In the genomic region with DNA sequence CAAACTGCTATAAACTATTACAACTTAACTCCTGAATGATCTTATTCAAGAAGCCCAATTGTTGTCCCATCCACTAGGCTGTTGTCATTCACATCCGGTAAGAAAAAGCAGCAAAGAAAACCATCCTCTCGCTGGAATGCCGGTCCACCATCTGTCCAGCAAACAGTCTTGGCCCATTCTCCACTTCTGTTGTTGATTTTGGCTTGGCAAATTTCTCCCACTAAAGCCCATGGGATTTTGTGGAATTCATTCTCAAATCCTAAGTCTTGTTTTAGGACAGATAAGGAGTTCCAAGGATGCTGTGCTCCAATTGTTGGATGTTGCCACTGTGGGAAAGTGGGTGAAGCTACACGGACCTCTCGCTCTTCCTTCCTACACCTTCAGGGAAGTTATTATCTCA, we compare ENCODE assay signal across 9 mouse cellular contexts. TPM values are rescaled to one million over a fixed set of nuclear protein-coding genes. Genes with fewer than 3 reads are reported as not detected.
DNase-seq lines count a peak whose midpoint lies in the region; ATAC-seq and TF ChIP-seq lines count a peak whose summit lies in the region.
"Had no signal": no experiment of that assay in that cellular context is flagged by ENCODE, and none has a peak within 500 bp of the region (broad histone marks: within the 10 kb centered on the region; RNA-seq: fewer than 3 reads in every experiment).

No protein-coding gene starts in this region.

- no peak for ATAC-seq in heart, embryonic 16.5 days (replicated peaks; ENCODE audit: extremely low read depth, insufficient read depth, low FRiP score)
- no peak for ATAC-seq in granulocyte monocyte progenitor cell, adult 5-6 weeks (replicated peaks; ENCODE audit: poor library complexity, severe bottlenecking)
- ATAC-seq: forebrain, embryonic 15.5 days had no signal

- peak overlapping the region; percentile 21; the same call in 1 of the 2 replicates for H3K27ac ChIP-seq in cortical plate, adult 2 months (ENCODE audit: insufficient read depth, low read length)
- peak overlapping the region; percentile 86 for H3K27ac ChIP-seq in heart, embryonic 16.5 days (ENCODE audit: low read length)
- H3K27ac ChIP-seq in forebrain, embryonic 10.5 days = no peak overlapping the region
- H3K27ac ChIP-seq: forebrain, embryonic 15.5 days had no signal

- H3K4me2 ChIP-seq in heart, embryonic 16.5 days (ENCODE audit: low read depth, low read length) = no peak overlapping the region
- H3K4me2 ChIP-seq: forebrain, embryonic 15.5 days had no signal

- no peak overlapping the region for H3K9ac ChIP-seq in heart, embryonic 16.5 days (ENCODE audit: low read length)
- H3K9ac ChIP-seq: forebrain, embryonic 15.5 days had no signal

- TF ChIP-seq CTCF in cortical plate, adult 2 months (IDR thresholded peaks at IDR 0.05; ENCODE audit: extremely low read depth, insufficient read depth, low read length) = no peak

- DNase-seq in kidney, adult 11 months = peak; percentile 19
- DNase-seq in kidney, adult 18-20 months = no peak
- DNase-seq in kidney, postnatal 10 days = peak; percentile 64
- no peak for DNase-seq in forebrain, embryonic 10.5 days (ENCODE audit: extremely low spot score, low spot score)

- no peaks in the 10 kb centered on the region for H3K36me3 ChIP-seq in heart, embryonic 16.5 days (ENCODE audit: control insufficient read depth, insufficient read depth)
- H3K36me3 ChIP-seq in forebrain, embryonic 10.5 days (replicated peaks) = no peaks in the 10 kb centered on the region
- H3K36me3 ChIP-seq: forebrain, embryonic 15.5 days had no signal

- H3K4me3 ChIP-seq in cortical plate, adult 2 months (ENCODE audit: insufficient read depth, low read length) = no peak overlapping the region
- no peak overlapping the region for H3K4me3 ChIP-seq in heart, embryonic 16.5 days (ENCODE audit: low read length)
- no peak overlapping the region for H3K4me3 ChIP-seq in forebrain, embryonic 10.5 days
- H3K4me3 ChIP-seq: forebrain, embryonic 15.5 days; megakaryocyte, embryonic 14.5 days had no signal

- H3K4me1 ChIP-seq in cortical plate, adult 2 months (ENCODE audit: control insufficient read depth, insufficient read depth, low read length) = peaks cover 14% of the 10 kb centered on the region
- H3K4me1 ChIP-seq in heart, embryonic 16.5 days (ENCODE audit: control insufficient read depth, insufficient read depth, low read length) = peaks cover 31% of the 10 kb centered on the region
- no peaks in the 10 kb centered on the region for H3K4me1 ChIP-seq in forebrain, embryonic 10.5 days

- TF ChIP-seq POLR2A in cortical plate, adult 2 months (IDR thresholded peaks at IDR 0.05; ENCODE audit: extremely low read depth, insufficient read depth, low read length) = no peak

- no peaks in the 10 kb centered on the region for H3K9me3 ChIP-seq in heart, embryonic 16.5 days (replicated peaks; ENCODE audit: control insufficient read depth, low read length)
- H3K9me3 ChIP-seq in forebrain, embryonic 10.5 days = no peaks in the 10 kb centered on the region
- H3K9me3 ChIP-seq: forebrain, embryonic 15.5 days; megakaryocyte, embryonic 14.5 days had no signal

- H3K27me3 ChIP-seq in heart, embryonic 16.5 days (ENCODE audit: control insufficient read depth, insufficient read depth, low read length) = no peaks in the 10 kb centered on the region
- no peaks in the 10 kb centered on the region for H3K27me3 ChIP-seq in forebrain, embryonic 10.5 days (ENCODE audit: poor library complexity, severe bottlenecking)
- H3K27me3 ChIP-seq: forebrain, embryonic 15.5 days; megakaryocyte, embryonic 14.5 days had no signal

- WGBS in heart, embryonic 16.5 days = 67% methylated on average over 5 of the region's 5 CpGs
- WGBS in forebrain, embryonic 10.5 days = 97% methylated on average over 5 of the region's 5 CpGs

RNA-seq across cellular contexts. Expression of gene Herpud2, which starts 25.6 kb away (rescaled TPM):
- 37.8 and 42.3 TPM in 2 replicates for polyA plus RNA-seq in cortical plate, adult 2 months (2012; rRNA removed)
- polyA plus RNA-seq in heart, embryonic 16.5 days (2015; fragmentation: Nextera tagmentation; extraction: Ambion mirVana) = 30.7 and 31.7 TPM in 2 replicates
- polyA plus RNA-seq in forebrain, embryonic 10.5 days (2016; fragmentation: Nextera tagmentation; extraction: Ambion mirVana) = 22.1 and 24.2 TPM in 2 replicates
- 24.0 and 28.3 TPM in 2 replicates for total RNA-seq in granulocyte monocyte progenitor cell, adult 5-6 weeks (2014; fragmentation: Nextera tagmentation)
- total RNA-seq in granulocyte monocyte progenitor cell, adult 5-6 weeks (2017) = 14.9 and 17.1 TPM in 2 replicates

Comparison
In these comparisons a context has a peak if more than half of its experiments do, and no peak if none do; other contexts are left out.
1. DNase-seq: peak in kidney, adult 11 months (single experiment) and kidney, postnatal 10 days (single experiment); none in kidney, adult 18-20 months (single experiment) and forebrain, embryonic 10.5 days (single experiment).